Mouse (Mus musculus) cerebellum, adult (tissue): ENCODE measurements around the gene Itpripl1.
"Not testable (repeated sequence)": the region's sequence is repeated elsewhere in the genome, so short reads cannot be mapped to it uniquely, and the experiment has no call there.

Experiments
- ATAC-seq: cut with Nextera tagmentation; 2 replicates; pipeline ENCODE4 v1.9.2; 2017; ENCODE audit warnings: mild to moderate bottlenecking, moderate library complexity, mixed read lengths; ENCODE audit not compliant: insufficient number of reproducible peaks, low FRiP score, low TSS enrichment

The Itpripl1 gene

GRCm38 (mm10) chr2:127108986-127109385 lies 34.3 kb downstream of the Itpripl1 start:
- ATAC-seq: no peak

- ATAC-seq: no peak
Measured at GRCm38 (mm10) chr2:127092000-127092399, 51.2 kb downstream of the Itpripl1 start.

GRCm38 (mm10) chr2:127090151-127090550 lies 53.1 kb downstream of the Itpripl1 start:
- not testable (repeated sequence) for ATAC-seq
